Comparison of ENCODE assay signal across 11 mouse cellular contexts in genomic region chr7:28902809-28903208, GRCm38 (mm10). TPM values are rescaled to one million over a fixed set of nuclear protein-coding genes. Genes with fewer than 3 reads are reported as not detected.
A peak's percentile ranks its signal among the peaks of the same experiment; 100 is the strongest.
DNase-seq lines count a peak whose midpoint lies in the region; ATAC-seq lines count a peak whose summit lies in the region.
"Had no signal": no experiment of that assay in that cellular context is flagged by ENCODE, and none has a peak within 500 bp of the region (broad histone marks: within the 10 kb centered on the region; RNA-seq: fewer than 3 reads in every experiment).

No protein-coding gene starts in this region.

- no peak overlapping the region for H3K4me2 ChIP-seq in heart, embryonic 15.5 days
- H3K4me2 ChIP-seq: hindbrain, embryonic 15.5 days; lung, embryonic 15.5 days had no signal

- peaks cover 36% of the 10 kb centered on the region for H3K4me1 ChIP-seq in heart, embryonic 15.5 days (replicated peaks)
- H3K4me1 ChIP-seq: hindbrain, embryonic 15.5 days; lung, embryonic 15.5 days had no signal

- no peak for ATAC-seq in heart, embryonic 15.5 days (replicated peaks; ENCODE audit: insufficient number of reproducible peaks, insufficient read depth, low FRiP score, low read depth)

- H3K9me3 ChIP-seq in heart, embryonic 15.5 days (replicated peaks) = no peaks in the 10 kb centered on the region
- H3K9me3 ChIP-seq: hindbrain, embryonic 15.5 days; lung, embryonic 15.5 days had no signal

- no peak overlapping the region for H3K9ac ChIP-seq in heart, embryonic 15.5 days
- H3K9ac ChIP-seq: hindbrain, embryonic 15.5 days; lung, embryonic 15.5 days had no signal

- DNase-seq in heart, postnatal 14 days = no peak
- peak; percentile 69 for DNase-seq in fibroblast of lung, adult 2 months (ENCODE audit: low read depth)
- DNase-seq in layer of hippocampus, postnatal 14 days (ENCODE audit: low spot score in 2 of 2) = peak; percentile 45 to 57
- peak; percentile 60 for DNase-seq in right cerebral cortex, postnatal 14 days
- DNase-seq in embryo, embryonic 9.5 days (ENCODE audit: extremely low spot score) = no peak
- no peak for DNase-seq in urinary bladder, postnatal 10 days (ENCODE audit: low spot score)
- DNase-seq: kidney, postnatal 25 days had no signal

- 90% methylated on average over 3 of the region's 3 CpGs for WGBS in heart, embryonic 15.5 days

- no peaks in the 10 kb centered on the region for H3K27me3 ChIP-seq in heart, embryonic 15.5 days
- H3K27me3 ChIP-seq: hindbrain, embryonic 15.5 days; lung, embryonic 15.5 days had no signal

- peaks cover 100% of the 10 kb centered on the region for H3K36me3 ChIP-seq in heart, embryonic 15.5 days

- H3K4me3 ChIP-seq in heart, embryonic 15.5 days = no peak overlapping the region
- H3K4me3 ChIP-seq: erythroblast, embryonic 14.5 days; hindbrain, embryonic 15.5 days; lung, embryonic 15.5 days had no signal

- intact Hi-C loops in heart, postnatal 14 days (cut with DNase I) = no loop called here

- H3K27ac ChIP-seq in heart, embryonic 15.5 days = peak overlapping the region; percentile 77
- H3K27ac ChIP-seq: hindbrain, embryonic 15.5 days; lung, embryonic 15.5 days had no signal

RNA-seq across cellular contexts. Expression of gene Capn12, which starts 21.6 kb away (rescaled TPM):
- 0.33 and 0.42 TPM in 2 replicates for polyA plus RNA-seq in heart, embryonic 15.5 days (2015; fragmentation: Nextera tagmentation; extraction: Ambion mirVana)
- under 1 TPM; 0.27 to 0.36 TPM for total RNA-seq in heart, postnatal 14 days (2021)
- total RNA-seq in layer of hippocampus, postnatal 14 days (2021) = 1 to 10 TPM in 1 of 2 experiments, under 1 TPM in 1; 0.67 to 1.3 TPM
- polyA plus RNA-seq: erythroblast, embryonic 14.5 days had no signal

RNA-seq across cellular contexts. Expression of gene Lgals7, which starts 39.2 kb away (rescaled TPM):
- polyA plus RNA-seq in heart, embryonic 15.5 days (2015; fragmentation: Nextera tagmentation; extraction: Ambion mirVana) = 1.7 and 2.7 TPM in 2 replicates
- 1 to 10 TPM; 3.2 to 3.6 TPM for total RNA-seq in heart, postnatal 14 days (2021)
- total RNA-seq in layer of hippocampus, postnatal 14 days (2021) = not detected
- polyA plus RNA-seq: erythroblast, embryonic 14.5 days had no signal

RNA-seq across cellular contexts. Expression of gene Actn4, which starts 59.3 kb away (rescaled TPM):
- 236 and 281 TPM in 2 replicates for polyA plus RNA-seq in heart, embryonic 15.5 days (2015; fragmentation: Nextera tagmentation; extraction: Ambion mirVana)
- total RNA-seq in heart, postnatal 14 days (2021) = 100 to 1,000 TPM; 110 to 127 TPM
- total RNA-seq in layer of hippocampus, postnatal 14 days (2021) = 100 to 1,000 TPM; 123 to 132 TPM

Comparison
In these comparisons a context has a peak if more than half of its experiments do, and no peak if none do; other contexts are left out.
1. DNase-seq: peak in fibroblast of lung, adult 2 months (single experiment), layer of hippocampus, postnatal 14 days (2 of 2) and right cerebral cortex, postnatal 14 days (single experiment); none in heart, postnatal 14 days (0 of 2), embryo, embryonic 9.5 days (single experiment) and urinary bladder, postnatal 10 days (single experiment).